Mouse (Mus musculus): ENCODE measurements around the gene Cdyl.

Cdyl gene

GRCm38 (mm10) chr13:35659406-35659985 lies at the start of gene Cdyl:
Gene Cdyl, plus strand, starts transcription at chr13:35659833.
- DNase-seq: no peak

- DNase-seq: no peak
These were observed 48.9 kb upstream of the Cdyl start for GRCm38 (mm10) chr13:35610718-35611117.

DNA sequence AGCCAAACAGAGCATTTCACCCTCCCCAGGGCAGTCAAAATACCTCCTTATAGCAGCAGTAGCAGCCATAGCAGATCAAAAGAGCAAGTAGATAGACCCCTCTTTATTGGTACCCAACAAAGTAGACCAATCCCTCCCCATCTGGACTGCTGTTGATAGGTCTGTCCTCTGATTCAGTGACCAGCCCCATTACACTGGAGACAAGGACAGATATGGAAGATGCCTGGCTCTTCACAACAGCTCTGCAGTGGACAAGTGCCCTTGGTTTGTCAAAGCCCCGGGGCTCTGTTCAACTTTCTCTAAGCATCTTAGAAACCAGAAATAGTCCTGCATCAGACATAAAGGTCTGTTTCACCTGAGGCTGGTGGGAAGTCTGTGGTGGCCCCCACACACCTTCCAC lies 47.1 kb upstream of the Cdyl start:
- no peak for DNase-seq

DNA sequence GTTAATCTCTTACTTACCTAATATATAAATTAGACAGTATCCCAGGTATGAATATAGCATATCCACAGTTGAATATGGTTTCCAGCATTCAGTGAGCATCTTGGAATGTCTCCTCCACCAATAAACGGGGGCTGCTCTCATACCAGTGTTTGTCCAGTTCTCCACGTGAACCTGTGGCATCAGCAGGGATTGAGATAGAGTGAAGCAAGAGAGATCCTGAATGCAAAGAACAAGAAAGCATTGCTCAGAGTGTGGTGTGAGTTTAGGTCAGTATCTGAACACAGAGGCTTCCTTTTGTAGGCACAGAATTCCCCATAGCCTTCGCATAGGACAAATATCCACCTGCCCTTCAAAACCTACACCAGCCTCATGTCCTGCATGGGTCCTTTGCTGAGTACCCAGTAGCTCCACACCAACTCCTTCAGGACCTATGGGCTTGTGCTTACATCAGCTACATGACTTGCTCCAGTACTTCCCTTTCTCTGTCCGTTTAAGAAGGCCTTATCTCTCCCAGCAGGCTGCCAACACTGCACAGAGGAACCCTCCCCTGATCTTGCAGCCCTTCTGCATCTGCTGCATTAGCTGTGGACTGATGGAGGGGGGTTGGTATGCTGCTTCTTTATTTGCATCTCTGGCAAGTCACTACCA lies 44.7 kb upstream of the Cdyl start:
- DNase-seq: no peak

DNA sequence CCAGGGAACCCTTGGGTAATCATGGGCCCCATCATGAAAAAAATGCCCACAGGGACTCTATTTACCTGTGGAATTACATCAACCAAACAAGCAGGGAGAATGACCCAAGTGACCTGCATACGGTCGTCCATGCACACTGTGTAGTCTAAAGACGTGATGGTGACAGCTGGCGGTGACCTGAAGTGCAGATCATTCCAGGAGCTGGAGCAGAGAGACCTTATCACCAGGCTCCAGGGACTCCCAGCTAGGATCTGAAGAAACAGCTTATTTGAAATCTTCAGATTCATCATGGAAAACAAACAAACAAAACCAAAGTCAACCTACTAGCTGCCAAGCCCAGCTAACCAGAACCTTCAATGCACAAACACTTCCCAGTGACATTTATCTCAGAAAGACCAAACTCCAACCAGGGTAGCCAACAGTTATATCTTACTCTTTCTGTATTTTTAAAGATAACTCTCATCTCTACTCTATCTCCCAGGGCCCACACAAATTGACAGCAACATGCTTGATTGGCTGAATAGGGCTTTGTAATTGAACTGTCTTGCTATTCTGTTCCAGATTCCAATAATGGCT lies 43.0 kb upstream of the Cdyl start:
- DNase-seq: no peak

DNA sequence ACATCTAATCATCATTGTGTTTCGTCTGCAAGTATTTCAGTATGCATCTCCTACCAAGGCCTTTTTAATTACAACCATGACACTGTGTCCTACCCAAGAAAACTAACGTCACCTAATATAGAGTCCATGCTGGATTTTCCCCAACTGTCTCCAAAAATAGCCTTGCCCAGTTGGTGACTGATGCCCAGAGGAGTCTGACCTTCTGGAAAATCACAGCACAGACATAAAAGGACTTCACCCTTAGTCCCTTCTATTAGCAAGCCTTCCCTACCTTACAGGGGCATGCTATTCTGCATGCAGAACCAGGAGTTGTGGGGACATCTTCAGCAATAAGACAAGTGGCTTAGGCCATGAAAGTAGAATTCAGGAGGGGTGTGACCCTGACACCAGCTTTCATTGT lies 40.3 kb upstream of the Cdyl start:
- no peak for DNase-seq

GRCm38 (mm10) chr13:35620756-35621155 lies 38.9 kb upstream of the Cdyl start:
- no peak for DNase-seq

GRCm38 (mm10) chr13:35624831-35625230 lies 34.8 kb upstream of the Cdyl start:
- no peak for DNase-seq

DNA sequence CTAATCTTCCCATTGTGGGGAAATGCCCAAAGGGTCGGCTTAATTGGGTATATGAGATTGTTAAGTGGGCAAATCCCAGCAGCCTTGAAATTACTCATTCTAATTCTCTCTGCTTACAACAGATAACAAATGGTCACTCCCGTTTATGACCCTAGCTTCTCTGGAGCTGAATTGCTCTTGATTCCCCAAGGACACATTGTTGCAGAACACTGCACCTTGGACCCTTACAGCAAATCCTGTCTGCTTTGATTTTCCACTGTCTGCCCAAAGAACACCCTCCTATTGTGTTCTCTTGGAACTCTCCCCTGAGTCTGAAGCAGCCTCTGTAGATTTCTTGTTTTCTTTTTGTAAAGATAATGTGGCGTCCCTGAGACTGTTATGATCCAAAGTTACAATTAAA lies 34.1 kb upstream of the Cdyl start:
- no peak for DNase-seq

DNA sequence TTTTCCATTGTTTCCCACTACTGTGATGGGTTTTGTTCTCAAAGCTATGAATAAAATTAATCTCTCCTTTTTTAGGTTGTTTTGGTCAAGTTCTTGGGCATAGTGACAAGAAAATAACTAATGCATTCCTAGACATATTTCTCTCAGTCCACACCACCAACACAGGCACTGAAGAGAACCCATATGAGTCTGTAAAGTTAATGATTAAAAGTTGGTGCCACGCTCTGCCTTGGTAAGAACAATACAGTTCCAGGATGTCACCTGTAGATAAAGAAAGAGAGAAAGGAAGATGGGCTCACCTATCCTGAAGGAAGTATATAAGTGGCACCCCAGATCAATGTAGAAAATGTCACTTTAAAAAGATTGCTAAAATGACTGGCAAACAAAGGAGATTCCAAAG lies 32.3 kb upstream of the Cdyl start:
- no peak for DNase-seq

DNA sequence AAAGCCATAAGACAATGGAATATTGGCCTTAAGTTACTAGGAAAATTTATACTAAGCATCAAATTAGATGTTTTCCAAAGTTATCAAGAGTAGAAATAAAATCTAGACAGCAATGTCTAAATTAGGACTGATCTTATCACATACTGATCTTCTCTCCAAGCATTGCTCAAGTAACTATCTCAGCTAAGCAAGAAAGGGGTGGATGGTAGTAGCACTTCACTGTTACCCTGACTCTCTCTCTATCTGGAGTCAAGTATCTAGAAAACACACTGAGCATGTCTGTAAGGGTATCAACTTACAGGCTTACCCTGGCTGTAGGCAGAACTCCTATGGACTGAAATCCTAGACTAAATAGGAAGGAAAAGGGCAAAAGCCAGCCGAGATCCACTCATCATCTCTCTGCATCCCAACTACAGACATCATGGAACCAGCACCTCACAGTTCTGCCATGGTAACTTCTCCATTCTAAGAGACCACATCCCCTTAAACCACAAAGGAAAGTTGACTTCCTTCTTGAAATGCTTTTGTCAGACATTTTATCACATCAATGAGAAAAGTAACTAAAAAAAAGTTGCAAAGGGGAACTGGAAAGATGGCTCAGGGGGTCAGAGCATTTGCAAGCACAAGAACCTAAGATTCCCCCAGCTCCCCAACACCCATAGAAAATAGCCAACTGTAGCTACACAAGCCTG lies 12.4 kb upstream of the Cdyl start:
- no peak for DNase-seq

GRCm38 (mm10) chr13:35650284-35650872 lies 9.3 kb upstream of the Cdyl start:
- no peak for DNase-seq

GRCm38 (mm10) chr13:35652851-35653250 lies 6.8 kb upstream of the Cdyl start:
- DNase-seq: no peak

- no peak for DNase-seq
These were observed 2.8 kb upstream of the Cdyl start for GRCm38 (mm10) chr13:35656853-35657252.

DNA sequence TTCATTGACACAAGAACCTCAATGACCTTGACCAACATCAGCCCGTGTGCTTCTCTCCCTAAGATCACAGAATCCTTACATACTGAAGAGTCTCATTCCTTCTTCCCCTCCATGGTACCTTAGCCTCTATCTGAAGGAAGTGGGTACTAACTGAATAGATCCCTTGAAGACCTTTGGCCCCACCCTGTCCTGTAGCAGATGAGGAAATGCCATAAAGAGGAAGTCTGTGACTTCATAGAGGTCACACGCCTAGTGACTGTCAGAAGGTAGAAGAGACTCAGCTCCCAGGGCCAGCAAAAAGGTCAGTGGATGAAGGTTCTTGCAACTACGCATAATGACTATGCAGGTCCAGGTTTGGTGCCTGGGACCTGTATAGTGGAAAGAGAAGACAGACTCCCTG lies 5.8 kb downstream of the Cdyl start:
- DNase-seq: no peak

- DNase-seq: no peak
These were observed 10.4 kb downstream of the Cdyl start for GRCm38 (mm10) chr13:35669910-35670469.

DNA sequence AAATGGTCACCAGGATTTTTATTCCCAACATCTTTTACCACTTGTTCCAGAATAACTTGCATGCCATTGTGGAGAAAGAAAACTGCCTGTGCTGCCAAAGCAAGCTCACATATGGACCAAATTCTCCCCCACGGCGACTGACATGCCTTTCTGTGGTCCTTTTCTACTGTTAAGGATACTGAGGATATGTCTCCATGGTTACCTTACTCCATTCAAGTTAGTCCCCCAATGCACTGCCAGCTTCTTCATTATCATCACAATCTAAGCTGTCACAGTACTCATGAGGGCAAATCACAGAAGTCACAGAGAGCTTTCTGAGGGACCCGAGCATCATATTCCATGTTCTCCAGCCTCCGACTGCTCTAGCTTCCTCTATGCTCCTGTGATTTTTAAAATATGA lies 11.2 kb downstream of the Cdyl start:
- DNase-seq: no peak

GRCm38 (mm10) chr13:35676921-35677320 lies 17.3 kb downstream of the Cdyl start:
- DNase-seq: no peak

- DNase-seq: no peak
These were observed 17.9 kb downstream of the Cdyl start for GRCm38 (mm10) chr13:35677433-35678051.

- no peak for DNase-seq
These were observed 19.1 kb downstream of the Cdyl start for GRCm38 (mm10) chr13:35678691-35679090.

- DNase-seq: no peak
These were observed 21.7 kb downstream of the Cdyl start for GRCm38 (mm10) chr13:35681361-35681760.

DNA sequence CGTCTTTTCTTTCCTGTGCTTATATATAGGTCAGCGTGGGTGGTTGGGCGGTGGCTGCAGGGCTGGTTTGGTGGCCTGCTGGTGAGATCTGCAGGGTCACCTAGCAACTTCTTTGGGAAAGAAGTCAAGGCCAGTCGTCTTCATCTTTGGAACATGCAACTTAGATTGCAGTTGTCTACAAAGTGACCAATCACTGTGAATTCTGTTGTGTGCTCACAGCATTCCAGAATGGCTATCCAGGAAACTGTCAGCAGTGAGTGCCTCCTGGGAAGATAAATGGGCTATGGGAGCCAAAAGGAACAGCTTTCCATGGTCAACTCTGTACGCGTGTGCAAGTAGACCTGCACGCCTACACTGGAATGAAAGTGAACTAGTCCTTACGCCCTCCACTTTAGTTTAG lies 26.6 kb downstream of the Cdyl start:
- DNase-seq: peak in 1 of 2 experiments; percentile 20

- DNase-seq: no peak
These were observed 29.9 kb downstream of the Cdyl start for GRCm38 (mm10) chr13:35689560-35689959.

Measured in lung, postnatal 4 days (tissue).